Mouse (Mus musculus) CH12.LX (cell line): ENCODE results near the gene Sumo3. TPM values are rescaled to one million over a fixed set of nuclear protein-coding genes. Genes with fewer than 3 reads are reported as not detected.

Source experiments
- DNase-seq: peaks from one replicate; pipeline ENCODE4 v3.0.0-alpha.2; 2013; ENCODE audit errors: extremely low read depth
- H3K27ac ChIP-seq: 2 replicates; pipeline ENCODE4 v1.5.1; 2012; ENCODE audit warnings: low read depth, mild to moderate bottlenecking, control low read depth, moderate library complexity; ENCODE audit not compliant: insufficient read depth
- H3K27me3 ChIP-seq: replicated peaks from 2 replicates; pipeline ENCODE3; 2012; ENCODE audit warnings: inconsistent platforms
- H3K36me3 ChIP-seq, 2 experiments: replicated peaks in 1 of 2; 2 replicates each; pipeline versions ENCODE3 to v1.6.1; 2012; ENCODE audit warnings: inconsistent platforms in 1 of 2, low read length in 1 of 2, mild to moderate bottlenecking in 1 of 2, mixed read lengths in 1 of 2, moderate library complexity in 1 of 2; ENCODE audit not compliant: control insufficient read depth in 1 of 2, insufficient read depth in 1 of 2
- H3K4me1 ChIP-seq, 2 experiments: 2 replicates each; pipeline ENCODE4 v1.6.1; 2012; ENCODE audit warnings: inconsistent platforms in 1 of 2, moderate library complexity in 1 of 2; ENCODE audit not compliant: insufficient read depth in 2 of 2, control insufficient read depth in 1 of 2
- H3K4me2 ChIP-seq: 2 replicates; pipeline ENCODE4 v1.6.1; 2012; ENCODE audit warnings: low read depth, mild to moderate bottlenecking, control low read depth; ENCODE audit not compliant: poor library complexity, insufficient read depth, severe bottlenecking
- H3K4me3 ChIP-seq, 3 experiments: fragments of 150-350 bp in 1 of 3; sonication (generic) in 1 of 3; replicated peaks in 1 of 3; 2 replicates each; pipeline versions ENCODE3 to v1.5.1; 2011 to 2012; ENCODE audit warnings: low read depth in 2 of 3, low read length in 2 of 3, mild to moderate bottlenecking in 2 of 3, moderate library complexity in 2 of 3, control low read depth in 1 of 3, improper control_type of control experiment in 1 of 3, inconsistent platforms in 1 of 3, mixed read lengths in 1 of 3; ENCODE audit not compliant: poor library complexity in 1 of 3
- H3K79me2 ChIP-seq: replicated peaks from 2 replicates; pipeline ENCODE4 v1.6.1; 2012; ENCODE audit warnings: mild to moderate bottlenecking, moderate library complexity; ENCODE audit not compliant: control insufficient read depth, poor library complexity, insufficient read depth, severe bottlenecking; ENCODE audit errors: extremely low read depth
- H3K9ac ChIP-seq: 2 replicates; pipeline ENCODE4 v1.6.1; 2012; ENCODE audit warnings: low read depth, mild to moderate bottlenecking, control low read depth, moderate library complexity; ENCODE audit not compliant: insufficient read depth
- H3K9me3 ChIP-seq: replicated peaks from 2 replicates; pipeline ENCODE3; 2012; ENCODE audit warnings: low read length, inconsistent platforms, mixed read lengths
- BHLHE40 ChIP-seq: IDR thresholded peaks from 2 replicates; pipeline ENCODE4 v1.6.1; 2011; ENCODE audit warnings: mild to moderate bottlenecking, low read depth, low read length, improper control_type of control experiment
- CHD1 ChIP-seq: IDR thresholded peaks from 2 replicates; pipeline ENCODE4 v1.6.1; 2012; ENCODE audit warnings: low read depth, low read length, improper control_type of control experiment, inconsistent platforms
- CHD2 ChIP-seq: IDR thresholded peaks from 2 replicates; pipeline ENCODE4 v1.6.1; 2011; ENCODE audit warnings: low read length, improper control_type of control experiment
- CTCF ChIP-seq, 2 experiments: IDR thresholded peaks in 1 of 2; conservative IDR thresholded peaks in 1 of 2; 2 replicates each; pipeline ENCODE4 v1.5.1; 2011 to 2012; ENCODE audit warnings: low read depth in 2 of 2, low read length in 2 of 2, improper control_type of control experiment in 1 of 2, inconsistent platforms in 1 of 2, mild to moderate bottlenecking in 1 of 2, moderate library complexity in 1 of 2
- ELF1 ChIP-seq: IDR thresholded peaks from 2 replicates; pipeline ENCODE4 v1.6.1; 2014; ENCODE audit warnings: low read depth, mild to moderate bottlenecking, inconsistent platforms, low read length, improper control_type of control experiment
- ETS1 ChIP-seq: conservative IDR thresholded peaks from 2 replicates; pipeline ENCODE4 v1.6.1; 2012; ENCODE audit warnings: low read depth, mild to moderate bottlenecking, inconsistent platforms, low read length, improper control_type of control experiment, moderate library complexity
- HCFC1 ChIP-seq: IDR thresholded peaks from 2 replicates; pipeline ENCODE4 v1.6.1; 2012; ENCODE audit warnings: low read depth, mild to moderate bottlenecking, inconsistent platforms, low read length, improper control_type of control experiment
- JUN ChIP-seq: IDR thresholded peaks from 2 replicates; pipeline ENCODE4 v1.6.1; 2011; ENCODE audit warnings: low read depth, mild to moderate bottlenecking, low read length, improper control_type of control experiment, moderate library complexity; ENCODE audit not compliant: insufficient read depth
- JUND ChIP-seq: conservative IDR thresholded peaks from 2 replicates; pipeline ENCODE4 v1.6.1; 2011; ENCODE audit warnings: low read depth, low read length, improper control_type of control experiment
- KAT2A ChIP-seq: IDR thresholded peaks from 2 replicates; pipeline ENCODE4 v1.6.1; 2012; ENCODE audit warnings: low read length, improper control_type of control experiment, inconsistent platforms; ENCODE audit not compliant: insufficient replicate concordance
- MAFK ChIP-seq: IDR thresholded peaks from 2 replicates; pipeline ENCODE4 v1.6.1; 2011; ENCODE audit warnings: low read length, improper control_type of control experiment; ENCODE audit not compliant: insufficient replicate concordance
- MAX ChIP-seq: IDR thresholded peaks from 2 replicates; pipeline ENCODE4 v1.6.1; 2011; ENCODE audit warnings: low read length, improper control_type of control experiment
- MAZ ChIP-seq: IDR thresholded peaks from 2 replicates; pipeline ENCODE4 v1.6.1; 2012; ENCODE audit warnings: low read depth, mild to moderate bottlenecking, inconsistent platforms, low read length, improper control_type of control experiment, moderate library complexity
- MEF2A ChIP-seq: IDR thresholded peaks from 2 replicates; pipeline ENCODE4 v1.6.1; 2014; ENCODE audit warnings: low read depth, mild to moderate bottlenecking, inconsistent platforms, low read length, improper control_type of control experiment, borderline replicate concordance
- MXI1 ChIP-seq: IDR thresholded peaks from 2 replicates; pipeline ENCODE4 v1.6.1; 2011; ENCODE audit warnings: mild to moderate bottlenecking, low read depth, low read length, improper control_type of control experiment
- MYC ChIP-seq: IDR thresholded peaks from 2 replicates; pipeline ENCODE4 v1.6.1; 2011; ENCODE audit warnings: low read depth, mild to moderate bottlenecking, improper control_type of control experiment, low read length
- POLR2A ChIP-seq: IDR thresholded peaks from 2 replicates; pipeline ENCODE4 v1.6.1; 2011; ENCODE audit warnings: low read depth, mild to moderate bottlenecking, improper control_type of control experiment, low read length
- POLR2AphosphoS2 ChIP-seq: IDR thresholded peaks from 2 replicates; pipeline ENCODE4 v1.6.1; 2011; ENCODE audit warnings: low read depth, low read length, improper control_type of control experiment
- TCF12 ChIP-seq: IDR thresholded peaks from 2 replicates; pipeline ENCODE4 v1.6.1; 2014; ENCODE audit warnings: low read depth, mild to moderate bottlenecking, inconsistent platforms, low read length, improper control_type of control experiment
- ZC3H11A ChIP-seq: IDR thresholded peaks from 2 replicates; pipeline ENCODE4 v1.6.1; 2012; ENCODE audit warnings: low read depth, mild to moderate bottlenecking, inconsistent platforms, low read length, improper control_type of control experiment
- ZKSCAN1 ChIP-seq: IDR thresholded peaks from 2 replicates; pipeline ENCODE4 v1.6.1; 2012; ENCODE audit warnings: low read depth, inconsistent platforms, low read length, improper control_type of control experiment, borderline replicate concordance
- ZMIZ1 ChIP-seq: IDR thresholded peaks from 2 replicates; pipeline ENCODE4 v1.6.1; 2012; ENCODE audit warnings: low read depth, mild to moderate bottlenecking, inconsistent platforms, low read length, improper control_type of control experiment
- ZNF384 ChIP-seq: IDR thresholded peaks from 2 replicates; pipeline ENCODE4 v1.6.1; 2012; ENCODE audit warnings: low read depth, low read length, improper control_type of control experiment, inconsistent platforms
- dilution Hi-C: fragments of 300-500 bp; cut with MboI; formaldehyde crosslinking; loops from 2 replicates; pipeline ENCODE4 v1.14.3; 2020; ENCODE audit warnings: low sequenced_read_pairs; ENCODE audit not compliant: extremely low pct_unique_long_range_greater_than_20kb, extremely low pct_ligation_motif_present
- in situ Hi-C: fragments of 300-500 bp; cut with MboI; formaldehyde crosslinking; loops from 3 replicates; pipeline ENCODE4 v1.14.3; 2019; ENCODE audit warnings: low sequenced_read_pairs, low pct_ligation_motif_present, low pct_unique_long_range_greater_than_20kb, mixed read lengths
- polyA plus RNA-seq: library from polyadenylated mRNA; unstranded; fragments of >175 nt; gene quantifications from 2 replicates; pipeline ENCODE4 v1.2.1, GENCODE M21; 2012; ENCODE audit warnings: low read depth; ENCODE audit not compliant: insufficient read length
- total RNA-seq, 2 experiments: library from RNA; depleted of rRNA; stranded (reverse); fragments of 300-350 nt in 1 of 2; fragments of >200 nt in 1 of 2; gene quantifications; 2 replicates each; pipeline ENCODE4 v1.2.3; 2012 to 2014

The Sumo3 gene
- total and polyA plus RNA-seq, 3 experiments = 54.4 to 130 (median 81.2) TPM

GRCm38 (mm10) chr10:77638956-77639355 is 33.1 kb downstream of the Sumo3 start:
- TF ChIP-seq ZC3H11A (no peak), ZNF384 (no peak), JUND (no peak), HCFC1 (no peak), CHD2 (no peak), JUN (no peak), BHLHE40 (no peak), ELF1 (no peak), MXI1 (no peak), CTCF (conservative IDR thresholded peaks at IDR 0.05 in 1 of 2, IDR thresholded peaks at IDR 0.05 in 1 of 2; ENCODE audit: low read depth in 2 of 2, low read length in 2 of 2) (no peak), MEF2A (no peak), MAFK (no peak), CHD1 (no peak), TCF12 (no peak), MAZ (no peak), ZKSCAN1 (no peak), KAT2A (no peak), POLR2AphosphoS2 (no peak), ZMIZ1 (no peak)
- TF ChIP-seq, all 38 proteins: peak for 0
- H3K36me3 ChIP-seq = peaks cover 72 to 88% of the 10 kb centered on the region in 2 experiments
- H3K27ac ChIP-seq = no peak overlapping the region
- DNase-seq = no peak
- no peak overlapping the region for H3K4me3 ChIP-seq
- in situ Hi-C loops (loop anchor here (25.0 kb wide), 1 partner anchor 248 kb away; no protein-coding TSS in a partner anchor), dilution Hi-C loops (no loop called here)
- no peaks in the 10 kb centered on the region for H3K9me3 ChIP-seq
- H3K4me1 ChIP-seq = peaks cover 7 to 22% of the 10 kb centered on the region in 2 experiments
- H3K9ac ChIP-seq = no peak overlapping the region
- H3K27me3 ChIP-seq = no peaks in the 10 kb centered on the region
- H3K4me2 ChIP-seq = no peak overlapping the region
- peaks cover 15% of the 10 kb centered on the region for H3K79me2 ChIP-seq

GRCm38 (mm10) chr10:77643160-77643559 is 37.3 kb downstream of the Sumo3 start:
- Histone ChIP-seq H3K9me3 (no peaks in the 10 kb centered on the region), H3K4me2 (no peak overlapping the region), H3K4me3 (no peak overlapping the region), H3K36me3 (peaks cover 71 to 84% of the 10 kb centered on the region in 2 experiments), H3K27ac (no peak overlapping the region), H3K27me3 (no peaks in the 10 kb centered on the region), H3K79me2 (peaks cover 5% of the 10 kb centered on the region; the same call in 1 of the 2 replicates), H3K4me1 (peaks cover 0 to 8% of the 10 kb centered on the region in 2 experiments; a peak in 1 of 4 replicates), H3K9ac (no peak overlapping the region)
- dilution Hi-C loops = no loop called here
- DNase-seq = no peak
- in situ Hi-C loops = loop anchor here (25.0 kb wide), 1 partner anchor 244 kb away; no protein-coding TSS in a partner anchor
- TF ChIP-seq POLR2A = no peak
- no peak for TF ChIP-seq MAX
- no peak for TF ChIP-seq ETS1
- TF ChIP-seq MYC = no peak
